Mouse (Mus musculus) liver, embryonic 14.5 days (tissue): Measurements from ENCODE around the gene Gp5. TPM values are rescaled to one million over a fixed set of nuclear protein-coding genes. Genes with fewer than 3 reads are reported as not detected.

Experiments
- ATAC-seq: fragments of 200-750 bp; cut with Nextera tagmentation; 2 replicates; pipeline ENCODE4 v1.8.0; 2017; ENCODE audit warnings: moderate number of reproducible peaks, mild to moderate bottlenecking, moderate library complexity; ENCODE audit not compliant: insufficient read depth
- DNase-seq, 3 experiments: peaks; one replicate each; pipeline ENCODE4 v3.0.0-alpha.2; 2012 to 2013; ENCODE audit warnings: low read depth in 3 of 3, low spot score in 3 of 3
- H3K27ac ChIP-seq: fragments of 300-500 bp; sonication (generic); 2 replicates; pipeline ENCODE4 v1.5.1; 2014; ENCODE audit warnings: moderate library complexity, mild to moderate bottlenecking, control low read depth, inconsistent platforms
- H3K27me3 ChIP-seq: fragments of 300-500 bp; sonication (generic); 2 replicates; pipeline ENCODE4 v1.6.1; 2014; ENCODE audit warnings: mild to moderate bottlenecking, low read length, moderate library complexity; ENCODE audit not compliant: control insufficient read depth, insufficient read depth
- H3K36me3 ChIP-seq: fragments of 300-500 bp; sonication (generic); replicated peaks from 2 replicates; pipeline ENCODE4 v1.6.1; 2014; ENCODE audit warnings: low read depth; ENCODE audit not compliant: control insufficient read depth, insufficient read depth
- H3K4me1 ChIP-seq, 2 experiments: fragments of 200-500 bp in 1 of 2; fragments of 300-500 bp in 1 of 2; sonication (generic) in 1 of 2; replicated peaks; 2 replicates each; pipeline ENCODE4 v1.6.1; 2012 to 2014; ENCODE audit warnings: antibody characterized with exemption in 1 of 2, inconsistent platforms in 1 of 2, low read length in 1 of 2; ENCODE audit not compliant: control insufficient read depth in 2 of 2, insufficient read depth in 2 of 2
- H3K4me2 ChIP-seq: fragments of 300-500 bp; sonication (generic); 2 replicates; pipeline ENCODE4 v1.6.1; 2014; ENCODE audit warnings: low read depth, mild to moderate bottlenecking, control low read depth, moderate library complexity
- H3K4me3 ChIP-seq, 2 experiments: fragments of 200-500 bp in 1 of 2; fragments of 300-500 bp in 1 of 2; sonication (generic) in 1 of 2; 2 replicates each; pipeline ENCODE4 v1.5.1; 2012 to 2014; ENCODE audit warnings: low read depth in 2 of 2, low read length in 2 of 2, mild to moderate bottlenecking in 2 of 2, control low read depth in 1 of 2, inconsistent platforms in 1 of 2, moderate library complexity in 1 of 2; ENCODE audit not compliant: insufficient read depth in 1 of 2
- H3K9ac ChIP-seq: fragments of 300-500 bp; sonication (generic); replicated peaks from 2 replicates; pipeline ENCODE4 v1.6.1; 2014; ENCODE audit warnings: mild to moderate bottlenecking, control low read depth, moderate library complexity
- H3K9me3 ChIP-seq: fragments of 300-500 bp; sonication (generic); 2 replicates; pipeline ENCODE4 v1.6.1; 2016; ENCODE audit warnings: low read length, mixed read lengths; ENCODE audit not compliant: control insufficient read depth
- CTCF ChIP-seq: IDR thresholded peaks from 2 replicates; pipeline ENCODE4 v1.5.1; 2016; ENCODE audit warnings: antibody characterized with exemption, low read depth, control low read depth
- EP300 ChIP-seq: IDR thresholded peaks from 2 replicates; pipeline ENCODE4 v1.6.1; 2016; ENCODE audit warnings: antibody characterized with exemption, low read depth
- WGBS: fragments of 180-500 bp; shearing (Covaris S2); extraction: QIAGEN DNeasy Blood & Tissue Kit; methylation state at CpG from one replicate; pipeline ENCODE4 v1.1.7; 2014; ENCODE audit not compliant: insufficient replicate concordance; 5-methylcytosine and 5-hydroxymethylcytosine counted together
- polyA plus RNA-seq, 2 experiments: library from polyadenylated mRNA; depleted of rRNA in 1 of 2; stranded (reverse) in 1 of 2; unstranded in 1 of 2; fragments of >200 nt; fragmentation: Nextera tagmentation in 1 of 2; extraction: Ambion mirVana in 1 of 2; gene quantifications; 2 replicates each; pipeline versions ENCODE4 v1.2.1 to v1.2.3; 2012 to 2014

Gp5 gene
- polyA plus RNA-seq, 2 experiments = 9.4 to 9.8 TPM

DNA sequence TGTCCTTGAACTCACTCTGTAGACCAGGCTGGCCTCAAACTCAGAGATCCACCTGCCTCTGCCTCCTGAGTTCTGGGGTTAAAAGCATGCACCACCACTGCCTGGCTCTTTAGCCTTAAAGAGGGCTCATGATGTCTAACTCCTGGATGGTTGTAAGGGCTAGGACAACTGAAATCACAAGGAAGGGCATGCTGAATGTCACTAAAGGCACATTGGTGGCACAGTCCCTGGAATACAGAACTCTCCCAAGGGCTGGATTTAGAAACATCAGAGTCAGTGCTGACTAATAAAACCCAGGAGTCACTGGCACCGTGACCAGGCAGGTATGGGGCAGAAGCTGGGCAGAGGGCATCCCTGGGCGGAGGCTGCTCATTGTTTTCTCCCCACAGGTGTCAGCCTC is 7.2 kb downstream of the Gp5 start:
- no peaks in the 10 kb centered on the region for H3K9me3 ChIP-seq
- DNase-seq (no peak), ATAC-seq (no peak)
- no peaks in the 10 kb centered on the region for H3K36me3 ChIP-seq
- no peak for TF ChIP-seq CTCF
- TF ChIP-seq EP300 = no peak
- no peak overlapping the region for H3K27ac ChIP-seq
- H3K4me3 ChIP-seq = no peak overlapping the region
- WGBS = 58% methylated on average over 2 of the region's 2 CpGs
- H3K4me1 ChIP-seq = no peaks in the 10 kb centered on the region
- no peak overlapping the region for H3K4me2 ChIP-seq
- no peak overlapping the region for H3K9ac ChIP-seq
- peaks cover 14% of the 10 kb centered on the region for H3K27me3 ChIP-seq

DNA sequence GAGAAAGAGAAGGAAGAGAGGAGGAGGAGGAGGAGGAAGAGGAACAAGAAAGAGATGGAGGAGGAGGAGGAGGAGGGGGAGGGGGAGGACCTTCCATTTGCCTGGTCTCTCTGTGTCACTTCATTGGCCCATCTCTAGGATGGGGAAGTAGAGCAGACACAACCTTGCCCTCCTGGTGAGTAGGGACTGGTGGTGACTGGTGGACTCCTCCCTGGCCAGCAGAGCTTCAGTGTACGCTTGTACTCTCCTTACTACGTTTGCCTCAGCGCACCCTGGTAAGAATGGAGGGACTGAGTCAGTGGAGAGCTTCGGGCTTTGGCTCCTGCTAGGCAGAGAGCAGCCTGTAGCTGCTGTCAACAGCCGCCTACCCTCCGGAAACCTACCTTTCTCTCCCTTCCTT is 7.9 kb downstream of the Gp5 start:
- DNase-seq (no peak), ATAC-seq (no peak)
- no peak for TF ChIP-seq EP300
- no peak for TF ChIP-seq CTCF
- Histone ChIP-seq H3K9ac (no peak overlapping the region), H3K36me3 (no peaks in the 10 kb centered on the region), H3K4me2 (no peak overlapping the region), H3K27ac (no peak overlapping the region), H3K9me3 (no peaks in the 10 kb centered on the region), H3K4me1 (no peaks in the 10 kb centered on the region), H3K4me3 (no peak overlapping the region), H3K27me3 (peaks cover 7% of the 10 kb centered on the region)
- WGBS = 59% methylated on average over 6 of the region's 6 CpGs

DNA sequence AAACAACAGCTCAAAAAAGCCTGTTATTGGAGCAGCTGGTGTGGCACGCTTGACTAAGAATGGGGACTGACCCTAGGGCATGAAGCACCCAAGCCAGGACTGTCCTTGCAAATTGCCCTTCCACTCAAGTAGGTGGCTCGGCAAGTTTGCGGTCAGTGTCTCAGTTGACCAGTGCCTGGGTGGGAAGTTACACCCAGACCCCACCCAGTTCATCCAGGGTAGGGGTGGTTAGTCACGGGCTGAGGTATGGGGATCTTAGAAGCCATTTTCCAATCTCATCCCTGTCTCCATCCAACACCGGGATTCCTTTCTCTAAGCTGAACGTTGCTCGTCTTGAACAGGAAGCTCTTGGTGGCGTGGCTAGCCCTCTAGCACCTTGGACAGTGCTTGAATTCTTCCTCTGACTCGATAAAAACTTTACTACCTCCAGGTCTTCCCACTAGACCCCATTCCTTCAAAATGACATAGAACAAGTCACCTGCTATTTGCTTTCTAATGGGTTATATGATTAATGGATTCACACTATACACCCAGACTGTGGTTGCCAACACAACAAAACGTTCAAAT is 10.8 kb downstream of the Gp5 start:
- no peaks in the 10 kb centered on the region for H3K9me3 ChIP-seq
- TF ChIP-seq CTCF = no peak
- no peak for TF ChIP-seq EP300
- H3K27me3 ChIP-seq = no peaks in the 10 kb centered on the region; the same call in 1 of the 2 replicates
- H3K9ac ChIP-seq = no peak overlapping the region
- H3K4me2 ChIP-seq = no peak overlapping the region
- H3K4me3 ChIP-seq = no peak overlapping the region
- no peak overlapping the region for H3K27ac ChIP-seq
- ATAC-seq = no peak
- no peaks in the 10 kb centered on the region for H3K36me3 ChIP-seq
- WGBS = 47% methylated on average over 10 of the region's 10 CpGs
- DNase-seq = no peak
- no peaks in the 10 kb centered on the region for H3K4me1 ChIP-seq

- Histone ChIP-seq H3K27ac (no peak overlapping the region), H3K4me3 (no peak overlapping the region), H3K4me2 (no peak overlapping the region), H3K9me3 (no peaks in the 10 kb centered on the region), H3K9ac (no peak overlapping the region), H3K27me3 (no peaks in the 10 kb centered on the region; the same call in 1 of the 2 replicates), H3K4me1 (no peaks in the 10 kb centered on the region), H3K36me3 (no peaks in the 10 kb centered on the region)
- WGBS = 64% methylated on average over 7 of the region's 7 CpGs
- TF ChIP-seq CTCF = no peak
- ATAC-seq = no peak
- DNase-seq = no peak
These were observed 13.1 kb downstream of the Gp5 start for GRCm38 (mm10) chr16:30297450-30297849.

DNA sequence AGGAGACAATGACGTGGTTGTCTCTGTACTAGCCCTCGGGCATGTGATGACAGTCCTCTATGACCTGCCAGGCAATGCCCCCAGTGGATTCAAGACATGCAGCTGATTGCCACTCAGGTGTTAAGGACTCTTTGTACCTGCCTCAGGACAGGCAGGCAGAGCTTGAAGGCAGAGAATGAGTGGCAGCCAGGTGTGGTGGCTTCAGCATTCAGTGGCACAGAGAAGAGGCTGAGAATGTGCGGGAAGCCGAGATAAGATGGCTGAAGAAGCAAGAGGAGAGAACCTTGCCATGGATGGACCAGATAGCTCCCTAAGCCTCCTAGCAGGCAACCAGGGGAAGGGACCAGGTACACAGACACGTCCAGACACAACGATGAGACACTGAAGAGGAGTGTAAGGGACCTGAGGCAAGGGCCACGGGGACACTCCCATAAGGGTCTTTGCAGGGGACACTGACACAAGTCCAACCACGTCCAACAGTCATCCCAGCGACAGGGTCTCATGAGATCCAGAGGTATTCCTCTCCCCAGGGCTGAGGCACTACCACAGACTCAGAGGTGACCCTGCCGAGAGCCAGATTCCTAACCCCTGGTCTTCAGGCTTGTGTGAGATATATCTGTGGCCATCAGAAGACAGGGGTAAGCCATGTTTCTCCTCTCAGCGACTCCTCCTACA is 13.8 kb downstream of the Gp5 start:
- 61% methylated on average over 11 of the region's 11 CpGs for WGBS
- Histone ChIP-seq H3K4me2 (no peak overlapping the region), H3K4me1 (no peaks in the 10 kb centered on the region), H3K4me3 (no peak overlapping the region), H3K27ac (no peak overlapping the region), H3K36me3 (no peaks in the 10 kb centered on the region), H3K9ac (no peak overlapping the region), H3K27me3 (no peaks in the 10 kb centered on the region; the same call in 1 of the 2 replicates), H3K9me3 (no peaks in the 10 kb centered on the region)
- ATAC-seq (no peak), DNase-seq (no peak)
- TF ChIP-seq CTCF (no peak), EP300 (no peak)
